Mouse (Mus musculus) left cerebral cortex, adult 11 months (tissue): ENCODE measurements around the gene Faap20.

Source experiments
- DNase-seq: peaks from one replicate; pipeline ENCODE4 v3.0.0; 2022; ENCODE audit warnings: low spot score

The Faap20 gene

DNA sequence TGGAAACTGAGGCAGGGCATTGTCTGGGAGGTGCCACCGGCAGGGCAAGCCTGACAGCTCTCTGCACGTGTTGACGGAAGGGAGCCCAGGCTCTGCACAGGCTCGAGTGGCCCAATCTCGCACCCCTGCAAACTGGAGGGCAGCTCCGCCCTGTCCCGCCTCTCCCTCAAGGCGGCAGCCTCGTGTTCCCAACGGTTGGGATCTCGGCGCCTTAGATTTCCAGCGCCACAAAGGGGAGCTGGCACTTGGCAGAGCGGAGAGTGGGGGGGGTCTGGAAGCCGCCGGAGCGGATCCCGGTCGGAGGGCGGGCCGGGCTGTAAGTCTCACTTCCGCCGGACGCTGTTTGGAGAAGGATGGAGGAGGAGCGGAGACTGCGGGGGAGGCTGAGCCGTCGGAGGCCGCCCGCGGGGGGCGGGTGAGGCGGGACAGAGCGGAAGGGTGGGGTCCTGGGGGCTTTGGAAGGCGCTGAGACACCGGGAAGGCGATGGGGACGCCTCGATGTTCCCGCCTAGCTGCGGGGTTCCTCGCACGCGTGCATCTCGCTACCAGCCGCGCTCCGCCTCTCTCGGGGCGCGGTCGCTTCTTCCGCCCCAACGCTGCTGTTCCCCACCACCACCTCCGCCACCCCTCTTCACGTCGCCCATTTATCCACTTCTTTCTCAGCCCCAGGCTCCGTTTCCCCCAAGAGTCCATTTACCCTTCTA lies at the start of gene Faap20:
Faap20 (plus strand) TSS at position 155 of the 704 bp plus-strand sequence.
- peak; percentile 66 for DNase-seq

DNA sequence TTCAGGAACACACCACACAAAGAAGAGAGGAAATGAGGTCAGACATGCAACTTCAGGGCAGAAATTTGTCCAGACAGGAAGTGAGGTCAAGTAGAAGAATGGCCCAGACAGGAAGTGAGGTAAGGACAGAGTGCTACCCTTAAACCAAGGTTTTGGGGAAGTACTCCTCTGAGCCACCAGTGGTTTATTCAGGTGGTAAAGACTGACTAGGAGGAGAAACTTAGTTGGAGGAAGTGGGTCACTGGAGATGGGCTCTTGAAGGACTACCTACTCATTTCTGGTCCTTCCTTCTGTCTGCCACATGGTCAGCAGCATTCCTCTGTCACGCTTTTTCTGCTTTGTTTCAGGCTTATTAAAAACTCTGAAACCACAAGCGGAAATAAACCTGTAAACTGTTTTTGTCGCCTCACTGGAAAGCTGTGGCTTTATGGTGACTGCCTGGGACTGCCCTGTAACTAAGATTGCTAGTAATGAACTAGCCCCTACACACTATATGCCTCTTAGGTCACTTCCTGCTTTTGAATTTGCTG lies 48.7 kb upstream of the Faap20 start:
- DNase-seq = no peak

GRCm38 (mm10) chr4:155201764-155202163 lies 47.8 kb upstream of the Faap20 start:
- no peak for DNase-seq

DNA sequence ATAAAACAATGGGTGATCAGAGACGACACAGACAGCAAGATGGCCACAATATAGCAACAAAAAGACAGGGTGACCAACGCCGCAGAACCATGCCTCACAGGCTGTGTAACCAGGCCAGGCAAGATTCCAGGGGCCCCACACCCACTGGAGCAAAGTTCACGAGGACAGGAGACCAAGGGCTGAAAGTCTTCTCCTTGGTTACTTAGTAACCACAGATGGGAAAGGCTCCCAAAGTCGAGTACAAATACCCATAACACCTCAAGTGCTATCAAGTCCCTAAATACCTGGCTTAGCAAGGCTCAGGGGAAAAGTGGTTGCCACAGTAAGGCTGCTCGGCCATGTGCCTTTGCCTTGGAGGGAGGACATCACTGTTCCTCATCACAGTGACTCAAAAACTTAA lies 43.7 kb upstream of the Faap20 start:
- no peak for DNase-seq

DNA sequence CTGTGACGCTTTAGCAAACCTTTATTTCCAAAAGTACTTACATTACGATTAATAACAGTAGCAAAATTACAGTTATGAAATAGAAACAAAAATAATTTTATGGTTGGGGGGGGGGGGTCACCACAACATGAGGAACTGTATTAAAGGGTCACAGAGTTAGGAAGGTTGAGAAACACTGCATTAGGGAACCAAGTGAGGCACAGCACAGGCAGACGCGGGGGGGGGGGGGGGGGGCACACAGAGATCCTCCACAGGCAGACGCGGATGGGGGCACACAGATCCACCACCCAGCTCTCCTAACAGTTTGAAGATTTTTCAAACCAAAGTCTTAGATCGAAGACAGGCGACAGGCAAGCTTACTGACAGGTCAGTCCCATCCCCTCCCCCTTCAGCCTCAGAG lies 43.1 kb upstream of the Faap20 start:
- DNase-seq = no peak

DNA sequence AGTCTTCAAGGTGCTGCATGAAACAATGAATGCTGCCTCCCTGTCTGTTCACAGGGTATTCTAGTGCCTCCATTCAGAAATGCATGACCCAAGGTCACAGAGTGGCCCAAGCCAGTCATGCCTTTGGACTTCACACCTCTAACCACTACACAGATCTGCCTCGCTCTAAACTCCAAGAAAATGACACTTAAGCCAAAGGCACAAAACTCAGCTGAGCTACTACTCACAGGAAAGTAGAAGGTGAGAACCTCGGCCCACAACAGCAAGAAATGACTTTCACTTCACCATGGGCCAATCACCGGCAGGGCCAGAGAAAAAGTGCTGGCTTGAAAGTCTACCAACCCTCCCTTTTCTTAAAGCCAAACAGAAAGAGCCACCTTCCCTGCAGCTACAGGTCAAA lies 41.8 kb upstream of the Faap20 start:
- DNase-seq = no peak

DNA sequence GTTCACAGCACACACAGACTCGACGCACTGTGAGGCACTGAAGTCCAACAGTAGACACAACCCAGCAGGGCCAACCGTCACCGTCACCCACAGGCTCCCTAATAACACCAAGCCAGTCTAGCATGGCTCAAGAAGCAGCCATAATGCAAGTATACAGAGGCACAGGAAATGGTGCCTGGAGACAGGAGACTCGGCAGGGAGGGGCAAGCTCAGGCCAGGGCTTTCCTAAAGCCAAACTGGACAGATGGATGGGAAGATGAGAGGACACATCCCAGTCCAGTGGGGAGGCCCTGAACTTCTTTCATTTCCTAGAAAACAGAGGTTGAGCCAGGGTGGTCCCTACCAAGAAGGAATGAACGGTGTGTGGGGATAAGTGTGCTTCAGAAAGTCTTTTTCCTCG lies 41.0 kb upstream of the Faap20 start:
- no peak for DNase-seq

DNA sequence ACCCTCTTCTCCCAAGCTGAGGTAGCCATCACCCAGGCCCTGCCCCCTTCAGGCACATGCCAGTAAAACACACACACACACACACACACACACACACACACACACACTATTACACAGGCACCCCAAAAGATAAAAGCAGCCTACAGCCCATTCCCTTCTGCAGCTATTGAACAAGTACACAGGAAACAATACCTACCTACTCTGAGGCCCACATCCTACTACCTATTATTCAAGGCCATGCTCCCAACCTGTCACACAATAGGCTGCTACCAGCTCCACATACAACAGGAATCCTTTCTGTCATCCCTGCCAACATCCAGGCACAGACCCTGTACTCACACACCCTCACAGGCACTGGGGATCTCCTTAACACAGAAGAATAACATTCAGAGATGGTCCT lies 40.5 kb upstream of the Faap20 start:
- DNase-seq = no peak

DNA sequence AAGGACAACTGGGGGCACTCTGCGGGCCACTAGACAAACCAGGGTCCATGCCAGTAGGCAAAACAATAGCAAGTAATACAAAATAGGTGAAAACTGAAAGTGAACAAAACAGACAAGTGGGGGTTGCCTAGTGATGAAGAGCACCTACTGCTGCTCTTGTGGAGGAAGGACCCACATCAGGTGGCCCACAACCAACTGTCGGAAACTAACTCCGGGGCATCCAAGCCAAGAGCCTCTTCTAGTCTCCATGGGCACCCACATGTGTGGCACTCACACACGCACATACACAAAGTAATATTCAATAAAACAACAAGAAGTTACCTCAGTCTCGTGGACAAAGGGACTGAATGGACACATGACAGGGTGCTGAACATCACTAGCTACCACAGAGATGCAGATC lies 40.1 kb upstream of the Faap20 start:
- DNase-seq = no peak

GRCm38 (mm10) chr4:155213052-155213751 lies 36.4 kb upstream of the Faap20 start:
- no peak for DNase-seq

- DNase-seq = no peak
Measured at GRCm38 (mm10) chr4:155213752-155214054, 35.9 kb upstream of the Faap20 start.

- DNase-seq = no peak
Measured at GRCm38 (mm10) chr4:155214188-155214587, 35.4 kb upstream of the Faap20 start.

DNA sequence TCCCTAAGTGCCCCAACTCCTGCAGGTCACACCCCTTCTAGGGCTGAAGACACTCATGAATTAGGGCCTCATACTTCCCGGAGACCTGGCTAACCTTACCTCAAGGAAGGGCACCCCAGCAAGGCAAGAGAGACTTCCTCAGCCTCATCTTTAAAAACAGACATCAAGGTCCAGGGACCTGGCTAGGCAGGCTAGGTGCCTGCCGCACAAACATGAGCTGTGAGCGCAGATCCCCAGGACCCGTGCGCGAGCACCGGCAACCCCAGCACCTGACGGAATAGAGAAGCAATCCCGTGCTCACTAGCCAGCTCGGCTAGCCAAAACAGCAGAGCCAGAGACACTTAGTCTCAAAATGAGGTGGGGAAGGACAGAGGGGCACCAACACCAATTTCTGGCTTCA lies 34.8 kb upstream of the Faap20 start:
- no peak for DNase-seq

GRCm38 (mm10) chr4:155215203-155215602 lies 34.4 kb upstream of the Faap20 start:
- no peak for DNase-seq

DNA sequence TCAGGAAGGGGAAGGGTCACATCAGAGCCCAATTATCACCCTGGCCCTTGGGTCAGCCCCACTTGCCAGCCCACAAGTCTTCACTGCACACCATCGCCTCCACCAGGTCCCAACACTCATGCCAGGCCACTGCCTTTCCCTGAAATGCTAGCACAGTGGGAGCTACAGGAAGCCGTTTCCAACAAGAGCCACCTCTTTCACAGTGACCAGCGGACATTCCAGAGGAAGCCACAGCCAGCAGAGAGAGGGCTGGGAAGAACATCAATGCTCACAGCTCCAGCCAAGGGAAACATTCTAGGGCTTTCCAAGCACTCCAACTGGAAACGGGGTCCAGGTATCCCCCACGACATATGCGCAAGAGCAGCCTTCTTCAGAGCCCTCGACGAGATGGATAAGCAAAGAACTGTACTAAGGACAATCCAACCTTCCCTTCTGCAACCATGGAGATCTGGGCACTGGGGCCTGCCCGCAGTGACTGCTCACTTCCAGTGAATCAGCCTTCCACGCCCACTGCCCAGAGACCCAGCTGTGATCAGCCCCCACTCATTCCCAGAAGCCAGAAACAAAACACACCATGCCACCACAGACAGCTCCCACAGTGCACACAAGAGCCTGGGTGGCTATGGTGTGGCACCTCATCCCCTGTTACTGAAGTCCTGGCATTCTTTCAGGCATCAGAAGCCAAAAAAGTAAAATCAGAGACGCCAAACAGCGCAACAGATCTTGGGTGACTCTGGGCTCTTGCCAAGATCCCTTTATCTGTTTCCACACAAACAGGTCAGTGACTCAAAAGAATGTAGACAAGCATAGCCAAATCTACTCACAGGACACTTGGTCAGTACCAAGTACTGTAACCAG lies 33.6 kb upstream of the Faap20 start:
- no peak for DNase-seq

DNA sequence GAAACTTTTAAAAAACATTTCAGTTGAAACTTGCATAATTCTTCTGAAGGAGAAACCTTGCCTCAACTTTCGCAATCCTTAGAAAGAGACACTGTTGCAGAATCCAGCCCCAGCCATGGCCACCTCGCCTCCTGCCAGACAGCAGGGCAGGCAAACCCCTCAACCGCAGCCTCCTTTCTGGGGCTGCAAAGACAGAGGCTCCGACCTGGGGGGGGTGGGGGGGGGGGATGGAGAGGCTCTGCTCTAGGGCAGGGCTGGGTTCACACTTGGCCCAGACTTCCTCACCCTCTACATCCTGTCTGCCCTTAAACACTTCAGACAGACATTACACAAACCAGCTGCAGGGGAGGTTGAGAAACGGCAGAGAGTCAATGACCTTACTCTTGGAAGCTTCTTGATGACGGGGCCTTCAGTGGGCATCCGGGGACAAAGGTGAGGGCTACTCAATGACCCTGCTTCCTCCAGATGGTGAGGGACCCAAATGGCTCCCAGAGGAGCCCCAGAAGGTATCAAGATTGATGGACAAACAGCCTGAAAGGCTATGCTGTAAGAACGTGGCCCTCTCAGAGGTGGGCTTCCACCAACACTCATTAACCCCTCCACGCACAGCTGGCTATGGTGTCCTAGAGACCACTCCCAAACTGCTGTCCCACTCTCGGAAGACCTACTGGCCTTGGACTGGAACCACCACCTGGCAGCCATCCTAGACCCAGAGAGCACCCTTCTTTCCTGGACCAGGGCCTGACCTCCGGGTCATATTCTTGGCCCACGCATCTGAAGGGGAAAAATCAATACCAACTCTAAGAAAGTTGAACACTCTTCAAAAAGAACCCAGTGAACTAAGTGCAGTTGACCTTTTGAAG lies 32.1 kb upstream of the Faap20 start:
- no peak for DNase-seq

DNA sequence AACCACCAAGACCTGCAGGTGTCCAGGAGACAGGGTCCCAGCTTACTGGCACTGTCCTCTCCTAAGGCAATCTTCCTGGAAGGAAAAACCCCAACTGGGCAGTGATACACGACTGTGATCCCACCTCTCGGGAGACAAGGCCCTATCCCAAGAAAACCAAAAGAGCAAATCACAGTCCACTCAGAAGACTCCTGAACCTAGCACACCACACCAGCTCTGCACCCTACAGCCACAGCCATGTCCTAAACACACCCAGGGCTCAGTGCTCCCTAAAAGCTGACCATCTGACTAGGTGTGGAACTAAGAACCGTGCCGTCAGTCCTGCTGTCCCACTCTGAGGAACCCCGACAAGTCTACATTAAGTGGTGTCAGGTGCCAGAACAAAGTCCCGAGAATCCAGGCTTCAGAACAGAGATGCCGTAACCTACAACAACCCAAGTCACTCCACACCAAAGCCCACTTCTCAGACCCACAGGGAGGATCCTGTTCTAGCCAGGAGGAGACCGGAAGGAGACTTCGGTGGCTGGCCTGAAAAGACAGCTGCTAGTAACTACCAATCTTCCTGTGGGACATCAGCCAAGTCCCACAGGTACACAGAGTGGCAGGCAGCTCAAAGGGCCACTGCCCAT lies 31.4 kb upstream of the Faap20 start:
- DNase-seq = no peak

DNA sequence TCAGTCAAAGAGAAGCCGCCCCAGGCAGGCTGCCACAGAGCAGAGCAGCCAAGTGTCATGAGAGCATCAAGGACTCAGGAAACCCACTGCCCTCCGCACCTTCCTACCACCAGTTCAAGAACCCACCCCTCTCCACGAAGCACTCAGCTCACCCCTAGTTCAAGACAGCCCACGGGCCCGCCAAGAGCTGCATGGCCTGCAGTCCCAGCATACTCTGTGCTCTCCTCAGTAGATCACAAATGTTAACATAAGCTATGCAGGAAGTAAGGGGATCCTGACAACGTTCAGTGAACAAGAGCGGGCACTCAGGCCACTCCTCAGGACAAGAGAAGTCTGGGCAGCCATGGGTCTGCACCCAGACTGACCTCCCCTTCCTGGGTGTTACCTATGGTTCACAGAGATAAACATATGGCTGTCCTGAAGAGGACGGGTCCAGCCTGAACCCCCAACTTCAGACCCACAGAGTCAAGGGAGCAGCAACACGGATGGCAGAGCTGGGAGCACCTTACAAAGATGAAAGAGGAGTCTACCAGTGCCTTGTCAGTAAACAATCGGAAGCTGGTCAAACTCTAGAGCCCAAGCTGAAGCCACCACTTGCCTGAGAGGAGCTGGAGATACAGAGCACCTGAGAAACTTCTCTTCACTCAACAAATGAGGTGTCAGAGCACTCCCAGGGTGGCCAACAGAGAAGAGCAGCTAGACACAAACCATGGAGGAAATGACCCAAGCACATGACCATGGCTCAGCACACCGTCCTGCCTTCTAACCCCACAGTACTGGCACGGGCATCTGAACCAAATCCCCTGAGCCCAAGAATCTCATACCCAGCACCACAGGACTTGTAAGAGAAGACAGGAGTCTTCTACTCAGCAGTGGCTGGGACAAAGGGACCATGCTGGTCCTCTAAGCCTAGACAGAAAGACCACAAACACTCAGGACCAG lies 30.1 kb upstream of the Faap20 start:
- no peak for DNase-seq

DNA sequence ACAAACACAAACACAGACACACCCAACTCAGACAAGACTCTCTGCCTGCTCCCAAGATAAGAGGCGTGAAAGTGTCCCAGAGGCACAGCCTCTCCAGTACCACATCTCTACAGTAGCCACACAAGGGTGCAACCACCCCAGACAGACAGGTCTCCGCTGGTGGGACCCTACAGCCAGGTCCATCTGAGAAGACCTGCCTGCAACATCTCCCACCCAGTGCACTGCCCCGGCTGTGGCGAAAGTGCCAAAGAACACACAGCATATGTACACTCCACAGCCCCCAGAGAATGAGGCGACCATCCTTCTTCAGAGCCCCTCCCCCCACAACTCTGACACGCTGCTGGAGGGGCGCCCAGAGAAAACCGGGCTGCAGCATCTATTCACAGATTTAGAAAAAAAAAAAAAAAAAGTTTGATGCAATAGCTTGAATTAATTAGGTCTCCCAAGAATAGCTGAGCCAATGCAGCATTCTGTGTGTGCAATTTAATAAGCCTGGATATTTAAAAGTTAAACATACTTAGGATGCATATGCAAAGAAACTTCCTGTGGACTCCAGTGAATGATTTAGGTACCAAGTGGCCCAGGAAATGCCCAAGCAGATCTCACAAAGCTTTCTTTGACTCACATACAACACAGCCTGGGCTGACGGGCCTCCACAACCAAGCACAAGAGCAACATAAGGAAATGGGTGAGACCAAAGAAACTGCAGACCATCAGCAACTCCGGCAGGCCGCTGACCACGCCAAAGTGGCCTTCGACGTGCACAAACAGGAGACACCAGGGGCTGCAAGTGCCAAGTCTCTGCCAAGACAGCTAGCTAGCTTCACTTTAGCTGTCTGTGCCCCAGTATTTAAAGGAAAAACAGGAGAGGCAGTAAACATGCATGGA lies 29.1 kb upstream of the Faap20 start:
- no peak for DNase-seq
